Mouse (Mus musculus): ENCODE measurements at regions not wholly inside any gene's neighbourhood (a gene's known extent, or its start where the extent isn't known, plus 50 kb on each side); places are given as distances from the start of the nearest gene placed in this dataset.

GRCm38 (mm10) chr10:87687844-87688243, 166.2 kb downstream of the Pah start:
- Histone ChIP-seq H3K4me2 (no peak overlapping the region), H3K9me3 (replicated peaks) (no peaks in the 10 kb centered on the region), H3K9ac (no peak overlapping the region), H3K27ac (no peak overlapping the region), H3K27me3 (no peaks in the 10 kb centered on the region), H3K4me1 (no peaks in the 10 kb centered on the region), H3K36me3 (no peaks in the 10 kb centered on the region), H3K4me3 (replicated peaks) (no peak overlapping the region)
- ATAC-seq (replicated peaks; ENCODE audit: low FRiP score): no peak
- 74% methylated on average over 2 of the region's 2 CpGs for WGBS

- ATAC-seq (replicated peaks; ENCODE audit: low FRiP score): no peak
Measured at GRCm38 (mm10) chr10:87690831-87691230, 167.2 kb upstream of the Igf1 start.

GRCm38 (mm10) chr10:87696485-87696884, 161.6 kb upstream of the Igf1 start:
- ATAC-seq (replicated peaks; ENCODE audit: low FRiP score): no peak
- 64% methylated on average over 4 of the region's 4 CpGs for WGBS
- H3K27me3 ChIP-seq: no peaks in the 10 kb centered on the region
- H3K9me3 ChIP-seq (replicated peaks): no peaks in the 10 kb centered on the region
- no peaks in the 10 kb centered on the region for H3K4me1 ChIP-seq
- no peak overlapping the region for H3K4me2 ChIP-seq
- no peaks in the 10 kb centered on the region for H3K36me3 ChIP-seq
- H3K4me3 ChIP-seq (replicated peaks): no peak overlapping the region
- H3K9ac ChIP-seq: no peak overlapping the region
- H3K27ac ChIP-seq: no peak overlapping the region

More at GRCm38 (mm10) chr10:87690831-87691230, 167.2 kb upstream of the Igf1 start:
- Histone ChIP-seq H3K27me3 (no peaks in the 10 kb centered on the region), H3K27ac (no peak overlapping the region), H3K36me3 (no peaks in the 10 kb centered on the region), H3K4me3 (replicated peaks) (no peak overlapping the region), H3K4me1 (no peaks in the 10 kb centered on the region), H3K9me3 (replicated peaks) (no peaks in the 10 kb centered on the region), H3K4me2 (no peak overlapping the region), H3K9ac (no peak overlapping the region)

DNA sequence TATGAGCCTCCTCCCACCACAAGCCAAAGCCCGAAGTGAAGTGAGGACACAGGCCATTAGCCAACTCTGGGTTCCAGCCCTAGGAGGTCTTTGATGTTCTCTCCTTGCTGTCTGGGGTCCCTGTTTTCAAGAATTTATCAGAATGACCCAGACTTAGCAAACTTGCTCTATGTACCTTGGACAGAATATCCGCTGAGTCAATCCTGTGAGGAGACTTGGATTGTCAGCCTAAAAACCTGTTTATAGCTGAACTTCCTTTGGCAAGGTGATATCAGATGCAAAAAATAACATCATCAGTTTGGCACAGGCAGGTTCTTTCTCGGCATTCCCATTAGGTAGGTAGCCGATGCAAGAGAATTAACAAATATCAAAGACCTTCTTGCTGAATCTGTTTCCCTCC, 146.9 kb upstream of the Igf1 start:
- no peak for ATAC-seq (replicated peaks; ENCODE audit: low FRiP score)
- Histone ChIP-seq H3K4me3 (replicated peaks) (no peak overlapping the region), H3K9ac (no peak overlapping the region), H3K27me3 (no peaks in the 10 kb centered on the region), H3K4me2 (no peak overlapping the region), H3K9me3 (replicated peaks) (no peaks in the 10 kb centered on the region), H3K36me3 (no peaks in the 10 kb centered on the region), H3K27ac (no peak overlapping the region), H3K4me1 (no peaks in the 10 kb centered on the region)
- WGBS: 64% methylated on average over 4 of the region's 4 CpGs

DNA sequence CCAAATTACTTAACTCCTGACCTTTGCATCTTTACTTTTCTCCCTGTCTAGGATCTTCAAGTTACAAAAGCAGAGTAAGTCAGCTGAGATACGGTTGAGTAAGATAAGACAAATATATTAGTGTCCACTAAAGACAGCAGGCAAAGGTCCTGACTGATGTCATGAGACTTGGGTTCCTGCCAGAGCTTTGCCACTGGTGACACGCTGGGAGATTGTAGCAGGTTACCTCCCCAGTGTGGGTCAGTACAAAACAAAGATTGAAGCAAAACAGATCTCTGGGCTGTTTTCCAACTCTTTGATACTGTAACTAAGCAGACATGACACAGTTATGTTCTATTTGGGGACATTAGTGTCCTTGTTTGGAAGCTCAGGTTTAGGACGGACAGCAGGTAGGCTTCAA, 146.3 kb upstream of the Igf1 start:
- no peaks in the 10 kb centered on the region for H3K9me3 ChIP-seq (replicated peaks)
- H3K4me3 ChIP-seq (replicated peaks): no peak overlapping the region
- H3K27ac ChIP-seq: no peak overlapping the region
- no peaks in the 10 kb centered on the region for H3K4me1 ChIP-seq
- no peak for ATAC-seq (replicated peaks; ENCODE audit: low FRiP score)
- H3K36me3 ChIP-seq: no peaks in the 10 kb centered on the region
- WGBS: 29% methylated on average over 3 of the region's 3 CpGs
- H3K4me2 ChIP-seq: no peak overlapping the region
- H3K27me3 ChIP-seq: no peaks in the 10 kb centered on the region
- H3K9ac ChIP-seq: no peak overlapping the region

- H3K36me3 ChIP-seq: no peaks in the 10 kb centered on the region
- no peak for ATAC-seq (replicated peaks; ENCODE audit: low FRiP score)
- WGBS: 64% methylated on average over 6 of the region's 6 CpGs
- H3K4me1 ChIP-seq: no peaks in the 10 kb centered on the region
- no peak overlapping the region for H3K9ac ChIP-seq
- H3K27me3 ChIP-seq: no peaks in the 10 kb centered on the region
- no peaks in the 10 kb centered on the region for H3K9me3 ChIP-seq (replicated peaks)
- H3K4me3 ChIP-seq (replicated peaks): no peak overlapping the region
- H3K27ac ChIP-seq: no peak overlapping the region
- H3K4me2 ChIP-seq: no peak overlapping the region
Measured at GRCm38 (mm10) chr10:87715874-87716600, 142.0 kb upstream of the Igf1 start.

GRCm38 (mm10) chr10:87717156-87717555, 140.9 kb upstream of the Igf1 start:
- Histone ChIP-seq H3K9me3 (replicated peaks) (no peaks in the 10 kb centered on the region), H3K27me3 (no peaks in the 10 kb centered on the region), H3K9ac (no peak overlapping the region), H3K36me3 (no peaks in the 10 kb centered on the region), H3K4me1 (no peaks in the 10 kb centered on the region), H3K27ac (no peak overlapping the region), H3K4me3 (replicated peaks) (no peak overlapping the region), H3K4me2 (no peak overlapping the region)
- ATAC-seq (replicated peaks; ENCODE audit: low FRiP score): no peak

DNA sequence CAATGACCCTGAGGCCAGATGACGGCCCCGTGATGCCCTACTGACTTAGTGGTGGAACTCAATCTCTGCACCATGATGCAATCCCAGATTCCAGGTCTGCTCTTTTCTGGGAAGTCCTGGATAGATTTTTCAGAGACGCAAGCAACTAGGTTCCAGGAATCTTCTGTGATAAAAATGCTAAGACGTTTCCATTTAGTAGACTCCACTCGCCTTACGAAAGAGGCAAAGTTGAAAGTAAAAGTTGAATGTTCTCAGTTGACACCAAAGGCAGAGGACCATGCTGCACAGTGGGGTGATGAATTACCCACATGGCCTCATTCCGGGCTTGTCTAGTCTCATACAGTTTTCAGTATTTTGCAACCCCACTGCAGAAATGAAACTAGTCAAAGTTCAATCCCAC, 139.6 kb upstream of the Igf1 start:
- no peak for ATAC-seq (replicated peaks; ENCODE audit: low FRiP score)
- no peaks in the 10 kb centered on the region for H3K9me3 ChIP-seq (replicated peaks)
- H3K4me3 ChIP-seq (replicated peaks): no peak overlapping the region
- no peaks in the 10 kb centered on the region for H3K27me3 ChIP-seq
- no peaks in the 10 kb centered on the region for H3K36me3 ChIP-seq
- H3K4me2 ChIP-seq: no peak overlapping the region
- H3K27ac ChIP-seq: no peak overlapping the region
- H3K4me1 ChIP-seq: no peaks in the 10 kb centered on the region
- 87% methylated on average over 7 of the region's 7 CpGs for WGBS
- no peak overlapping the region for H3K9ac ChIP-seq

GRCm38 (mm10) chr10:87719978-87720377, 138.1 kb upstream of the Igf1 start:
- H3K4me3 ChIP-seq (replicated peaks): no peak overlapping the region
- H3K27me3 ChIP-seq: no peaks in the 10 kb centered on the region
- H3K36me3 ChIP-seq: no peaks in the 10 kb centered on the region
- no peaks in the 10 kb centered on the region for H3K9me3 ChIP-seq (replicated peaks)
- H3K9ac ChIP-seq: no peak overlapping the region
- H3K4me2 ChIP-seq: no peak overlapping the region
- H3K4me1 ChIP-seq: no peaks in the 10 kb centered on the region
- no peak for ATAC-seq (replicated peaks; ENCODE audit: low FRiP score)
- H3K27ac ChIP-seq: no peak overlapping the region

- no peak for ATAC-seq (replicated peaks; ENCODE audit: low FRiP score)
Measured at GRCm38 (mm10) chr10:87722244-87722643, 135.8 kb upstream of the Igf1 start.

DNA sequence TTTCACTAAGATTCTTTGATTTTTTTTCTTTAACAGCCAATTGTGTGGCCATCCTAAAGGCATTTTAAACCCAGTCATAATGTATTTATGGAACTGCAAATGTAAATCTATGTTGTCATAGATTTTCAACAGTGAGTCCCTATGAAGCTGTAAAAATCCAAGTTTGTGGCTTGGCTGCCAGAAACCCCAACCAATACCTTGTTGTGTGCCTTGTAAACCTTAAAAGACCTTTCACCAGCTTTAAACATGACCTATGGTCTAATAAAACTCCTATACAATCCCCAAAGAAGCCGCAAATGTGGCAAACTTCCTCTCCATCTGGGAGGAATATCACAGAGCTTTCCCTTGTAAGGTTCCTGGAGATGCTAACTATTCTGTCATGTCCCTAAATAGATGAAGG, 125.4 kb upstream of the Igf1 start:
- Histone ChIP-seq H3K9ac (no peak overlapping the region), H3K36me3 (no peaks in the 10 kb centered on the region), H3K27me3 (no peaks in the 10 kb centered on the region), H3K9me3 (replicated peaks) (no peaks in the 10 kb centered on the region), H3K4me3 (replicated peaks) (no peak overlapping the region), H3K27ac (no peak overlapping the region), H3K4me2 (no peak overlapping the region), H3K4me1 (no peaks in the 10 kb centered on the region)
- 83% methylated on average over 1 of the region's 1 CpGs for WGBS
- no peak for ATAC-seq (replicated peaks; ENCODE audit: low FRiP score)

More at GRCm38 (mm10) chr10:87722244-87722643, 135.8 kb upstream of the Igf1 start:
- WGBS: 77% methylated on average over 3 of the region's 3 CpGs
- H3K36me3 ChIP-seq: no peaks in the 10 kb centered on the region
- no peak overlapping the region for H3K4me2 ChIP-seq
- H3K9me3 ChIP-seq (replicated peaks): no peaks in the 10 kb centered on the region
- no peaks in the 10 kb centered on the region for H3K27me3 ChIP-seq
- H3K9ac ChIP-seq: no peak overlapping the region
- H3K4me3 ChIP-seq (replicated peaks): no peak overlapping the region
- no peaks in the 10 kb centered on the region for H3K4me1 ChIP-seq
- no peak overlapping the region for H3K27ac ChIP-seq

DNA sequence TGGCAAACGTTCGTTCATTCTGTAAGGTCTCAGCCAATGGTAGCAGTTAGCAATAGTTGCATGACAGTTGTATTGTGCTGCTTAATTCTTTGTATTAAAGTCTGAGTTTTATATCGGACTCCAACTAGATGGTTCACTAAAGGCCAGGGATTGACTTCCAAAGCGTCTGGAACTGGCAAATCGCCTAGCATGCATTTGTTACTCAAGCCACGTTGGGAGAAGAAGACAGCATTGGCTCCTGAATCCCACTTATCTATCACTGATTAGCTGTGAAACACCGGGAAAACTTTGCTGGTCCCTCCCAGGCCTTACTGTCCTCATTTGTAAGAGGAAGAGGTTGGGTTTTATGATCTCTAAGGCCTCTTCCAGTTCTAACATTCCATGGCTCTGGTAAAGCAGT, 124.8 kb upstream of the Igf1 start:
- no peak overlapping the region for H3K4me3 ChIP-seq (replicated peaks)
- no peak overlapping the region for H3K9ac ChIP-seq
- no peaks in the 10 kb centered on the region for H3K9me3 ChIP-seq (replicated peaks)
- no peaks in the 10 kb centered on the region for H3K36me3 ChIP-seq
- no peak overlapping the region for H3K27ac ChIP-seq
- no peaks in the 10 kb centered on the region for H3K27me3 ChIP-seq
- WGBS: 66% methylated on average over 7 of the region's 7 CpGs
- H3K4me2 ChIP-seq: no peak overlapping the region
- H3K4me1 ChIP-seq: no peaks in the 10 kb centered on the region
- ATAC-seq (replicated peaks; ENCODE audit: low FRiP score): no peak

DNA sequence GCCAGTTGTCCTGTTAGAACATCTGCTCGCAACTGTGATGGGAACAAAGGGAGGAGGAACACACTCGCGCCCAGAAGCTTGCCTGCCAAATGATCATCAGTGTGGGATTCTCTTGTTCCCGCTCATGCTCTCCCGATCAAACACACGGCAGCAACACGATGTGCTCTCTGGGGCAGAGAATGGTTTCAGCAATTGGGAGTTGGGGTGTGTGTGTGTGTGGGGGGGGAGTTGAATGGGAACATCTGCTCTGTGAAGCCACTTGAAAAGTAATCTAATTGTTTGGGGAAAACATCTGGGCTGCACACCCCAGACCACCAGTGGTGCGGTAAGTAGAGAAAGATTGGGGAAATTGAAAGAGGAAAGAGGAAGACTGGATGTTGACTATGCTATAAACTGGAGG, 117.7 kb upstream of the Igf1 start:
- no peak overlapping the region for H3K4me2 ChIP-seq
- WGBS: 72% methylated on average over 8 of the region's 8 CpGs
- H3K27ac ChIP-seq: no peak overlapping the region
- H3K9ac ChIP-seq: no peak overlapping the region
- no peaks in the 10 kb centered on the region for H3K9me3 ChIP-seq (replicated peaks)
- H3K4me1 ChIP-seq: no peaks in the 10 kb centered on the region
- H3K4me3 ChIP-seq (replicated peaks): no peak overlapping the region
- no peaks in the 10 kb centered on the region for H3K27me3 ChIP-seq
- no peak for ATAC-seq (replicated peaks; ENCODE audit: low FRiP score)
- no peaks in the 10 kb centered on the region for H3K36me3 ChIP-seq

All from kidney, embryonic 15.5 days (tissue).